Comparison of ENCODE assay signal across 1 mouse cellular context in genomic region chr6:86420491-86420890, GRCm38 (mm10).
A peak's percentile ranks its signal among the peaks of the same experiment; 100 is the strongest.
TF ChIP-seq lines count a peak whose summit lies in the region.

No protein-coding gene starts in this region.

TF ChIP-seq in MEL, 35 proteins besides CTCF, POLR2A, EP300 and RAD21:
- TF ChIP-seq ETS1 (IDR thresholded peaks at IDR 0.05; ENCODE audit: low read depth, low read length) (no peak), TBP (IDR thresholded peaks at IDR 0.05; ENCODE audit: low read depth, low read length) (no peak), SMC3 (IDR thresholded peaks at IDR 0.05; ENCODE audit: low read depth, low read length) (peak; percentile 51)
